Mouse (Mus musculus) bone marrow, adult 2 months (tissue): ENCODE data around the gene Gpr137.

Source experiments
- CTCF ChIP-seq: fragments of 200-500 bp; IDR thresholded peaks from 2 replicates; pipeline ENCODE4 v1.5.1; 2011; ENCODE audit warnings: low read length, control low read depth; ENCODE audit not compliant: control insufficient read depth, insufficient read depth
- POLR2A ChIP-seq: fragments of 200-500 bp; IDR thresholded peaks from 2 replicates; pipeline ENCODE4 v1.6.1; 2011; ENCODE audit warnings: low read depth, mild to moderate bottlenecking, control low read depth, low read length, borderline replicate concordance; ENCODE audit not compliant: control insufficient read depth

DNA sequence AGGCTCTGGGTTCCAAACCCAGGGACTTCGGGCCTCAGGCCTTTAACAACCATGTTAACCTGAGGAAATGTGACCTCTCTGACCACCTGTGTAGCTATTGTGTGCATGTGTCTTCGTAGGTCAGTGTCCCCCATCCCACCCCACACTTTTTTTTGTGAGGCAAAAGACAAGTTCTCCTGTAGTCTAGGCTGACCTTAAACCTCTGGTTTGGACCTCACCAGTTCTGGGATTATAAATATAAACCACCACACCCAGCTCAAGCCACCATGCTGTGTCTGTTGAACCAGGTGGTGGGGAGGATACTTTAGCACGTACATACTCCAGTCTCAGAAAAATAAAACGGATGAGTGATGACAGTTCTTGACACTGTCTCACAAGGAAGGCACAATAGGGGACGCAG, 7.7 kb upstream of the Gpr137 start:
- no peak for TF ChIP-seq POLR2A
- no peak for TF ChIP-seq CTCF
